Mouse (Mus musculus) right cerebral cortex, adult 18-20 months (tissue): ENCODE measurements around the gene Flrt1.
"Not testable (repeated sequence)": the region's sequence is repeated elsewhere in the genome, so short reads cannot be mapped to it uniquely, and the experiment has no call there.

Experiments
- DNase-seq: peaks from one replicate; pipeline ENCODE4 v3.0.0; 2022; ENCODE audit warnings: mixed read lengths

Flrt1 gene

DNA sequence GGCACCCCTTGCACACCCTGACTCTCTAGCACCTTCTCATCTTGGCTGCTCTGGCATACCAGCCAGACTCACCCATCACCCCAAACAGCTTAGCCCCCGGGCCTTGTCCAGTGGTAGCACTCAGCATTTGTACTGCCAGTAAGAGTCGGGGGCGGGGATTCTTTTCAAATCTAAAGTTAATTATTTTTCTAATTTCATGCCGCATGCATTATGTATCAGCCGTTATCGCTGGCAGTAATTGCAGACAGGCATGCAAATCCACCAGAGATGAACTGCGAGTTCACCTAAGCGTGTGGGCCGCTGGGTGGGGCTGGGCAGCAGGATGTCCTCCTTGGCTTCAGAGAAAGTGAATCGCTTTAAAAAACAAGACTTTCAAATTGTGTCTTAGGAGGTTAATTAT is 3.5 kb downstream of the Flrt1 start:
- DNase-seq: no peak

DNA sequence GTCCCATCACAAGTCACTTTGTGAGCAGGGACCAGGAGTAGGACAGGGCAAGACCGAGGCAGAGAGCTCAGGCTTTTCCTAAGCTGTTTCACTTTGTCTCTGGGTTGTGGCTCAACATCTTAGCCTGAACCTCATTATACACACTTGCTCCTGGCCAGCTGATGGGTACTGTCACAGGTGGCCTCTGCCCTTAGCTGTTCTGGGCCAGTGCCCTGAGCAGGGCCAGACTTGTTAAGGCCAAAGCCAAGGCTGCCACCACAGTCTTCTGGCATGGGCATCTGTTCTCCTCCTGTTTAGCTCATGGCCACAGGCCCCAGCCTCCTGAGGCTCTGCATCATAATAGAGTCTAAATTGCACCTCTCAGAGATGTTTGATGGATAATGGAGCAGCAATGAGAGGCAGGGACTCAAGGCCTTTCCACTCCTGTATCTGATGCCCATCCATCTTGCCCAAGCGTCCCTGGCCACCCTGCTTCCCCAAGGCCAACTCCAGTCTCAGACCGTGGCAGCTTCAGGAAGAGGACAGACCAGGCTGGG is 5.8 kb downstream of the Flrt1 start:
- no peak for DNase-seq

DNA sequence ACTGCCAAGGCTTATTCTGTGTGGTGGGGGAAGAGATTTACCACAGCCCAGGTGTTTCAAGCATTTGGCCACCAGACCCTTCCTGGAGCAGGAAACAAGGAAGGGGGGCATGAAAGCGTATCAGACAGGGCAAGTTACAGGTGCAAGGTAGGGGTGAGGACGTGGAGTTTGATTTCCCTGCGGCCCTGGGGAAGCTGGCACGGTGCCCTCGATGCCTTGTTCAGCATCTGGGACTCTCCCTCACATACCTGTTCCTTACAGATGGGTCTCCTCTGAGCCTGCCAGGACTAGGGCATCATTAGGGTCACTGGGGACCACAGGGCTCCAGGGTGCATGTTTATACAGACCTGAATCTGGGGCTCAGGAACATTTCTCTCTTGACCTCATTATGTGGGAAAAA is 12.8 kb downstream of the Flrt1 start:
- no peak for DNase-seq

- no peak for DNase-seq
Observed at GRCm38 (mm10) chr19:7091448-7092050, 14.0 kb downstream of the Flrt1 start.

DNA sequence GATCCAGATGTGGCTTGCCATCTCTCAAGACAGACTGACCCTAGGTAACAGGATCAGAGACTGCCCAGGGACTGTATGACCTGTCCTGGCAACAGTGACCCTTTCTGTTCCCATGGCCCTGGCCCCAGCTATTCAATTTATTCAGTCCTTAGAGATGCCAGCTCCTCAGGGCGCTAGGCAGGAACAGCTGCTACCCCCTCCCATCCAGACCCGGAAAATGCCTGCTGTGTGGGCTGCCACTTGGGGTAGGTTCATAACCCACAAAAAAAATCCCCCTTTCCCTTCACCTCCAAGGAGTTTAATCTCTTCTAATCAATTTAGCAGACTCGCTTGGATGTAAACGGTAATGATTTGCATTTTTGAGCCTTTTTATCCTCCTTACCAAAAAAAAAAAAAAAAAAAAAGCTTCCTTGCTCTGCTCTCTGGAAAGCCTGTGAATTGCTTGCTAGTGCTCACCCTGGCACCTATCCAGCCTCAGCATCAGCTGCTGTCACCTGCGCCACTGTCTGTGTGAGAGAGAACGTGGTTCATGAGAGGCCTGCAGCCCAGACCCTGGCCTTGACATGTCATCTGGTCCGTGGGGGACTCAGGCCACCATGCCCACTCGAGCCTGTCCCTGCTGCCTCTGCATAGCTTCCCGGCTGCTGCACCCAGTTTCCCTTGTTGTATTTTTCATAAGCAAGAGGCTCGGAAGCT is 15.0 kb downstream of the Flrt1 start:
- peak; percentile 53 for DNase-seq

- no peak for DNase-seq
Observed at GRCm38 (mm10) chr19:7089842-7090251, 15.7 kb downstream of the Flrt1 start.

- no peak for DNase-seq
Observed at GRCm38 (mm10) chr19:7089050-7089449, 16.5 kb downstream of the Flrt1 start.

DNA sequence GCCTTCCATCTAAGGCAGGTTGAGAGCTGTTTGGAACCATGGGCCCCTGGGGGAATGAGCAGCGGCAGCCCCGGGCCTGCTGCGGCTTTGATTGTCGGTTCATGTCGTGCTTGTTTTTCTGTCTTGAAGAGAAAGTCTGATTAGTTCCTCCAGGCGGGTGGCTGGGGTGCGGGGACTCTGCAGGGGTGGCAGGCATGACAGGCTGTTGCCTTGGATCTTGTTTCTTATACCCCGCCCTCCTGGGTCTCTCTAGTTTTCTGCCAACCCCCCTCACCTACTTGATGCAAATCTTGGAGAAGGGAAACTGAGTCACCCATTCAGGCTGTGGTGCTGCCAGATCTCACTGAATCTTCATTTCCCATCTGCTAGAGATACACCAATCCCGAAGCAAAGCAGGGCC is 17.0 kb downstream of the Flrt1 start:
- DNase-seq: no peak

DNA sequence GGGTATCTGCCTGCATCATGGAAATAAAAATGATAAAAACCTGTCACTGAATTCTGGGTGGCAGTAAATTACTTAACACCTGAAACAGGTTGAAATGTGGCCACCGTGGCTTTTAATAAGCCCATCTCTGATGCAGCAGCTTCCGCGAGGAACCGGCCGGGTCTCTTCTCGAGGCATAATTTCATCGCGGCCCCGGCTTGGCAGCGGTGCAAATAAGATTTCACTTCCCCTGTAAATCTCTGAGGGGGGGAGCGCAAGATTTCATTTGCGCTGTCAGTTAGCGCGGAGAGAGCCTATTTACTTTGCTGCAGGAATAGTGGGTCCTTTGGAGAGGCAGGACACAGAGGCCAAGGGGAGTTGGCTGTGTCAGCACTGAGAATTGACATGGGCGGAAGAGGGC is 20.8 kb downstream of the Flrt1 start:
- no peak for DNase-seq

DNA sequence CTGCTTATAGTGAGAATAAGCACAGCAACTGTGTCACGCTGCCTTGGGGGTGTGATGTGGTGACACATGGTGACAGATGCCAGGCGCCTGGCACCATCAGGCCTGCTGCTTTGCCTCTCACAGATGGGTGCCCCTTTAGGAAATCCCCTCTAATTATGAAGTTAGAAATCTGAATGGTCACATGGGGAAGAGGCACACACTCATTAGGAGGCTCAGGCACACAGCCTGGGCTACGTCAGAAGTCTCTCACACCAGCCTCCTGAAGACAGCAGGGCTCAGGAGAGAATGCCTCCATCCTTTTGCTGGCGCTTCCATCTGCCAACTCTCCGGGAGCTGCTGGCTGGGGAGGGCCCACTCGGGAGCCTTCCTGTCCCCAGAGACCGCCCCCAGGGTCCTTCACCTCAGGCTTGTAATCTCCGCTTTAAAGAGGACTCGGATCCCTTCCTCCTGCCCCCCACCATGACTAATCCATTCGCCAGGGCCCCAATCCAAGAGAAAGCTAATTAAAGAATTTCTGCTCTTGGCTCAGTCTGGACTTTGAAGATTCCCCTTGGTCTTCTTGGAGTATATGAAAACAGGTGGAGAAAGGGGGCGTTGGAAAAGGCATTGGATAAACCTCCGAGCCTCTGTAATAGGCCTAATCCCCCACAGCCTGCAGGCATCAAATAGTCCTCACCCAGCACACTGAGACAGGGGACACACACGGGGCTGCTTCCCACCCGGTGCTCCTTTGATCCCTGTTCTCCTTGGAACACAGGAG is 22.3 kb downstream of the Flrt1 start:
- DNase-seq: peak; percentile 71

GRCm38 (mm10) chr19:7081516-7082266 is 23.8 kb downstream of the Flrt1 start:
- DNase-seq: peak; percentile 72

DNA sequence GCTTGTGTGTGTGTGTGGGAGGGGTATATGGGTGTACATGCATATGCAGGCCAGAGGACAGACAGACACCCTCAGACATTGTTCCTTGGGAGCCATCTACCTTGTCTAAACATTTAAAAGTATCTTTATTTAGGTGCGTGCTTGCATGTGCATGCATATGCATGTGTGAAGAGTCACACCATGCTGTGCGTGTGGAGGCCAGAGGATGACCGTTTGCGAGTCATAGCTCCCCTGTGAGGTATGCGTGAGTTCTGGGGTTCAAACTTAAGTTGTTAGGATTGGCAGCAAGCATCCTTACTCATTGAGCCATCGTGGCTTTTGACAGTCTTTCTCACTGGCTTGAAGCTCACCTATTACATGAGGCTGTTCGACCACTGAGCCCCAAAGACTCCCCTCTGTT is 27.3 kb downstream of the Flrt1 start:
- no peak for DNase-seq

DNA sequence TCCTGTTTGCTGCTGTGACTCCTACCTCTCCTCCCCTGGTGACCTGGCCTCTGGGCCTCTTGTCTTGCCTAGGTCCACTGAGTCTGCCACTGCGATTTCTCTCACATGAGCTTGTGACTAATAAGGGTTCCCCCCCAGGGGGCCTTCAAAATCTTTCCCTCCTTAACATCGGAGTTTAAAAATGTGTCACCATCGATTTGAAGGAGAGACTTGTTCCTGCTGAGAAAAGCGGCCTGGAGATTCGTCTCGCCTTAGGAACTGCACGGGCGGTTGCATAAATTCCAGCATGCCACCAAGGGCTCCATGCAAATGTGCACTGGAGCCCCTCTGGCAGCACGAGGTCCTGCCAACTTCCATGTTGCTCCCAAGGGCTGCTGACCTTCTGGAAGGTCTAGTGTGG is 27.9 kb downstream of the Flrt1 start:
- no peak for DNase-seq

GRCm38 (mm10) chr19:7075336-7075735 is 30.2 kb downstream of the Flrt1 start:
- DNase-seq: not testable (repeated sequence)

GRCm38 (mm10) chr19:7073997-7074781 is 31.3 kb downstream of the Flrt1 start:
- no peak for DNase-seq

GRCm38 (mm10) chr19:7072221-7072620 is 33.3 kb downstream of the Flrt1 start:
- no peak for DNase-seq

GRCm38 (mm10) chr19:7070775-7071174 is 34.8 kb downstream of the Flrt1 start:
- DNase-seq: no peak

DNA sequence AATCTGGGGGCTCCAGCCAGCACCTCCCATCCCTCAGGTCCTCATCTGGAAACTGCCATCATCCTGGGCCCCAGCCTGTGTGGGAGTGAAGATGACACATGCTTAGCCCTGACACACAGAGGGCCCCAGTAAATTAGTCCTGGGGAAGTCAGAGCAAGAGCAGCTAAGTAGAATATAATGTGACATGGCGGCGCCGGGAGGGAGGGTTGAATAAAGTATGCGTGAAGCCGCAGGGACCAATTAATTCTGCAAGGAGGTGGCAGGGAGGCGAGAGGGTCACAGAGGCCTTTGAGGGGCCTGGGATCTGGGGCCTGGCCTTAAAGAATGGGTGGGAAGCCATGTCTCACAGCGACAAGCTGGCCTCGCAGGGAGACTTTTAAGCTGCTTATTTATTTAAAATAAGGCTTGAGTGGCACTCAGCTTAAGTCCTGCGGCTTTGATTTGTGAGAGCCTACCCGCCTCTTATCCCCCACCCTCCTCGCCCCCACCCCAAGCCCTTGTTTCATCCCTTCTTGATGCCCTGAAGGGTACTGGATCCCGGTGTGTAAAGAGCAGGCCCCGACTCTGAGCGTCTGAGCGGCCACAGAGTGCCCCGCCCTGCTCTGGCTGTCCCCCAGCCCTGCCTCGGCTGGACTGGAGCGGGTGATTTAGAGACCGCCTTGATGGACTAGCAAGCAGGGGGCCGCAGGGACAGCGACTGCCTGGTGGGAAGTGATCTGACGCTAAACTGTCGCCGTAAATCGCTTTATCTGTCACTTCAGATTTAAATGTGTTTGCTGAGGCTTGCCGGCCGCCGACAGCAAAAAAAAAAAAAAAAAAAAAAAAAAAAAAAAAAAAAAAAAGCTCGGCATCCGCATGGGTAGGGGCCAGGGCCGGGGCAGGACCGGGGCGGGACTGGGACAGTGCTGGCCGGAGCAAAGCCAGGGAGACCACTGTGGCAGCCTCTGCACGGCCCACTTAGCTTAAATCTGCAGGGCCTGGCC is 35.5 kb downstream of the Flrt1 start:
- no peak for DNase-seq

GRCm38 (mm10) chr19:7068661-7069531 is 36.6 kb downstream of the Flrt1 start:
- no peak for DNase-seq

GRCm38 (mm10) chr19:7068136-7068535 is 37.4 kb downstream of the Flrt1 start:
- DNase-seq: peak; percentile 65
